Mouse (Mus musculus) bone marrow, adult 2 months (tissue): ENCODE results near the gene Ddx39b.

Source experiments
- CTCF ChIP-seq: fragments of 200-500 bp; IDR thresholded peaks from 2 replicates; pipeline ENCODE4 v1.5.1; 2011; ENCODE audit warnings: low read length, control low read depth; ENCODE audit not compliant: control insufficient read depth, insufficient read depth
- POLR2A ChIP-seq: fragments of 200-500 bp; IDR thresholded peaks from 2 replicates; pipeline ENCODE4 v1.6.1; 2011; ENCODE audit warnings: low read depth, mild to moderate bottlenecking, control low read depth, low read length, borderline replicate concordance; ENCODE audit not compliant: control insufficient read depth

- TF ChIP-seq CTCF (no peak), POLR2A (no peak)
Measured at GRCm38 (mm10) chr17:35244999-35245398, 3.5 kb downstream of the Ddx39b start.
